In genomic region chr10:126827941-126828593, GRCm38 (mm10) we compare ENCODE assay signal across 13 mouse cellular contexts.
DNase-seq lines count a peak whose midpoint lies in the region; ATAC-seq and TF ChIP-seq lines count a peak whose summit lies in the region.
"Had no signal": no experiment of that assay in that cellular context is flagged by ENCODE, and none has a peak within 500 bp of the region (broad histone marks: within the 10 kb centered on the region; RNA-seq: fewer than 3 reads in every experiment).

No protein-coding gene starts in this region.

- H3K4me3 ChIP-seq in layer of hippocampus, adult 2 months: no peak overlapping the region
- H3K4me3 ChIP-seq in forebrain, embryonic 15.5 days: no peak overlapping the region
- H3K4me3 ChIP-seq in kidney, embryonic 14.5 days (ENCODE audit: low read length): no peak overlapping the region
- H3K4me3 ChIP-seq: embryonic facial prominence, embryonic 12.5 days had no signal

- TF ChIP-seq CTCF in layer of hippocampus, adult 2 months (conservative IDR thresholded peaks at IDR 0.05): no peak

- peak; percentile 24 to 66 for DNase-seq in layer of hippocampus, adult 2 months (ENCODE audit: low spot score in 2 of 2)
- no peak for DNase-seq in layer of hippocampus, postnatal 36 days
- DNase-seq in Muller cell, postnatal 12 days (ENCODE audit: inconsistent ontology term): peak; percentile 20
- DNase-seq in heart, adult 9 months (ENCODE audit: low spot score in 2 of 2): no peak
- DNase-seq in B cell, adult 2 months: no peak
- DNase-seq: kidney, adult 2 months; lung, adult 2 months; retina, postnatal 1 day had no signal

- peak; percentile 89 for ATAC-seq in forebrain, embryonic 15.5 days (replicated peaks)
- peak; percentile 98 for ATAC-seq in megakaryocyte progenitor cell, adult 5-6 weeks (replicated peaks; ENCODE audit: poor library complexity)
- ATAC-seq in kidney, embryonic 14.5 days (ENCODE audit: low FRiP score, low TSS enrichment): no peak

- WGBS in forebrain, embryonic 15.5 days: 15% methylated on average over 8 of the region's 8 CpGs
- 76% methylated on average over 8 of the region's 8 CpGs for WGBS in kidney, embryonic 14.5 days

- no peaks in the 10 kb centered on the region for H3K9me3 ChIP-seq in forebrain, embryonic 15.5 days
- no peaks in the 10 kb centered on the region; the same call in 1 of the 2 replicates for H3K9me3 ChIP-seq in kidney, embryonic 14.5 days (ENCODE audit: control insufficient read depth, low read length)
- H3K9me3 ChIP-seq: embryonic facial prominence, embryonic 12.5 days had no signal

- peak overlapping the region; percentile 84 for H3K27ac ChIP-seq in layer of hippocampus, adult 2 months
- peak overlapping the region; percentile 63 for H3K27ac ChIP-seq in forebrain, embryonic 15.5 days (replicated peaks)
- no peak overlapping the region for H3K27ac ChIP-seq in kidney, embryonic 14.5 days (ENCODE audit: low read depth, low read length)
- H3K27ac ChIP-seq: embryonic facial prominence, embryonic 12.5 days had no signal

- no peaks in the 10 kb centered on the region for H3K36me3 ChIP-seq in forebrain, embryonic 15.5 days
- no peaks in the 10 kb centered on the region for H3K36me3 ChIP-seq in kidney, embryonic 14.5 days (ENCODE audit: control insufficient read depth, insufficient read depth, low read length)
- H3K36me3 ChIP-seq: embryonic facial prominence, embryonic 12.5 days had no signal

- peaks cover 19% of the 10 kb centered on the region for H3K4me1 ChIP-seq in forebrain, embryonic 15.5 days
- no peaks in the 10 kb centered on the region for H3K4me1 ChIP-seq in kidney, embryonic 14.5 days (ENCODE audit: control insufficient read depth, insufficient read depth, low read length)
- H3K4me1 ChIP-seq: embryonic facial prominence, embryonic 12.5 days had no signal

- peak overlapping the region; percentile 5 for H3K4me2 ChIP-seq in forebrain, embryonic 15.5 days (replicated peaks)
- no peak overlapping the region for H3K4me2 ChIP-seq in kidney, embryonic 14.5 days (replicated peaks; ENCODE audit: low read depth, low read length)
- H3K4me2 ChIP-seq: embryonic facial prominence, embryonic 12.5 days had no signal

- H3K9ac ChIP-seq in forebrain, embryonic 15.5 days (replicated peaks): no peak overlapping the region
- no peak overlapping the region for H3K9ac ChIP-seq in kidney, embryonic 14.5 days (ENCODE audit: low read depth, low read length)
- H3K9ac ChIP-seq: embryonic facial prominence, embryonic 12.5 days had no signal

- H3K27me3 ChIP-seq in forebrain, embryonic 15.5 days: no peaks in the 10 kb centered on the region
- H3K27me3 ChIP-seq in kidney, embryonic 14.5 days (ENCODE audit: control insufficient read depth, insufficient read depth, low read length): no peaks in the 10 kb centered on the region
- H3K27me3 ChIP-seq: CH12.LX; embryonic facial prominence, embryonic 12.5 days had no signal

Comparison
In these comparisons a context has a peak if more than half of its experiments do, and no peak if none do; other contexts are left out.
1. DNase-seq: peak in layer of hippocampus, adult 2 months (2 of 2) and Muller cell, postnatal 12 days (single experiment); none in layer of hippocampus, postnatal 36 days (0 of 2), heart, adult 9 months (0 of 2) and B cell, adult 2 months (0 of 2).